Mouse (Mus musculus) C3H10T1/2 (cell line): ENCODE measurements around the gene Shmt1. TPM values are rescaled to one million over a fixed set of nuclear protein-coding genes. Genes with fewer than 3 reads are reported as not detected.

ENCODE experiments used
- polyA plus RNA-seq, 2 experiments: library from polyadenylated mRNA; unstranded; fragments of >200 nt; fragmentation: generic; extraction: Trizol; gene quantifications; one replicate each; pipeline ENCODE4 v1.2.1; 2012; ENCODE audit warnings: missing spikeins in 2 of 2

Shmt1 gene
- 10 to 100 TPM in 1 of 2 experiments, 1 to 10 TPM in 1; 5.5 to 31.4 TPM for polyA plus RNA-seq

DNA sequence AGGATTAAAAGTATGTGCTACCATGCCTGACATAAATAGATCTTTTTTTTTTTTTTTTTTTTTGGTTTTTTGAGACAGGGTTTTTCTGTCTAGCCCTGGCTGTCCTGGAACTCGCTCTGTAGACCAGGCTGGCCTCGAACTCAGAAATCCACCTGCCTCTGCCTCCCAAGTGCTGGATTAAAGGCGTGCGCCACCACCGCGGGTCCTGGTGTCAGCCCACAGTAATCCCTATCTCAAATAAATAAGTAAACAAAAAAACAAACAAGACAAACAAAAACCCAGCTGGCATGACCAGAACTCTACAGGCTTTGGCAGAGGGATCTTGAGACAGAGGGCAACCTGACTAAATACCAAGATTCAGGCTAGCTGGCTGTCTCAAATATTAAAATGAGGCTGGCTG is at the start of gene Shmt1:
Gene Shmt1, minus strand, starts transcription at position 101 of the 400 bp plus-strand sequence.

DNA sequence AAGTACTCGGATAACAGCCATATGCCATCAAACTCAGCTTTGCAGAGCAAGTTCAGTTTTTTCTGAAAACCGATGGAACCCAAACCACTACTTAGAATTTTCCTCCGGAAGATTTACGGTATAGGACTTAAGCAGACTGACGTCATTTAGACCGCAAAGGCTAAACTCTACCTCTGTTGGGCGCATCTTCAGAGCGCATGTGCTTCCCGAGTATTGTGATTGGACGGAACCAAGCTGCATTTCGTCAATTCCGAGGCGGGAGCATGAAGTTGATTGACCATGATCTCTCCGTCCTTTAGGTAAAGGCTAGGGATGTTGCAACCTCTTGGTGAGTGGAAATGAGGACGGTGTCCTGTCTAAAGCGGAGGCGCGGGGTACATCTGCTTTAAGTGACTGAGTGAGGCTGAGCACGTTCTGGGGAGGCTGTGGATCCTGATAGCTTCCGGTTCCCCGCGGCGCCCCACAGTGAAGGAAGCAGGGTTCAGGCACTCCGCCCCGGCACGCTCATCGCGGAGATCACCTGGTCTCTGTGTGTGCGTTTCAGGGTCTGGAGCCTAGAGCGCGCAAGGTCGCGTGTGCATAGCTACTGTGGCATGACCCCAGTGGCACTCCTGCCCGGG is 19.0 kb upstream of the Shmt1 start, which contains the start of gene Dhrs7b:
Gene Dhrs7b, plus strand, starts transcription at position 199 of the 620 bp plus-strand sequence.

DNA sequence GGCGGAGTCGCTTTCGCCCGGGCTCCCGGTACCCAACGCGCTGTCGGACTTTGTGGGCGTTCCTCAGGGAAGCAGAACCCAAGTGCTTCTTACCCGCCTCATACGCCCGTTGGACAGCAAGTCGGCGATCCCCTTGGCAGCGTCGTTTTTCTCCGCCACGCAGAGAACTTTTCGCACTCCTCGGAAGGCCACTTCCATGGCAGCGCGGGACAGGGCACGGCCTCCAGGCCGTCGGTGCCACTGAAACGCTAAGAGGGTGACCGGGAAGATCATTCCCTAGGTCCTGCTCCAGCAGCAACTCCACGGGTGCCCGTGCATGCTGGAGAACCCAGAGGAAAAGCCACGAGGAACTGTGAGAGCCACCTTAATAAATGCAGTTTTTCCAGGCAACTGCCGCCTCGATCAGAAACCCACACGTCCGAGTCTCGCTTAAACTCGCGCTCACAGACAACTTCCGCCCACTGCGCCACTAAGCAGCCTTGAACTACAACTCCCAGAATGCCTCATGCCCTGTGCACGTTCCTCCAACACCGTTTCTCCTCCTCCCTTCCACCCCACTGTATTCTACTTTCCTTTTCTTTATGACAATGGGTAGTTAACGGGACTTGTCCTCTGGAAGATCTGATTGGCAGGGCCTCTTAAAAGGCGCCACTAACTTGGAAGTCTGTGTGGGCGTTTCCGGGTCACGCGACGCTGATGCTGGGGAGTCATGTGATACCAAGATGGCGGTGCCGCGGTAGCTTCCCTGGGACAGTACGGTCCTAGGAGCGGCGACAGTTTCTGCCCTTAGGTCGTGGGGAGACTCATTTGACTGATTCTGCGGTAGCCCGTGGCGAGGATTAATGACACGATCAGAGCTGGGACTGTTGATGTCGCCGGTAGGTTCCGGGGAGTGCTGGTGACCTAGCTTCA is 34.4 kb downstream of the Shmt1 start, which contains the start of the genes Top3a and Smcr8:
Gene Top3a, minus strand, starts transcription at position 537 of the 912 bp plus-strand sequence.
Gene Smcr8, plus strand, starts transcription at position 696 of the 912 bp plus-strand sequence.

Other genes with a start within 250 kb of the Shmt1 start
- 10 to 100 TPM; 17.3 to 50.5 TPM for gene Llgl1, start 112.0 kb downstream of the Shmt1 start, polyA plus RNA-seq
- gene Flii, start 84.5 kb downstream of the Shmt1 start, polyA plus RNA-seq = 100 to 1,000 TPM; 211 to 261 TPM
- gene Mief2, start 83.3 kb downstream of the Shmt1 start, polyA plus RNA-seq = 10 to 100 TPM in 1 of 2 experiments, 1 to 10 TPM in 1; 8.7 to 17.1 TPM
- 1 to 10 TPM; 3.2 to 6.6 TPM for gene Top3a, start 34.4 kb downstream of the Shmt1 start, polyA plus RNA-seq
- 1 to 10 TPM; 1.1 to 5.6 TPM for gene Smcr8, start 34.2 kb downstream of the Shmt1 start, polyA plus RNA-seq
- gene Dhrs7b, start 18.9 kb upstream of the Shmt1 start, polyA plus RNA-seq = 10 to 100 TPM; 47.5 to 50.5 TPM
- gene Tmem11, start 67.6 kb upstream of the Shmt1 start, polyA plus RNA-seq = 10 to 100 TPM; 47.4 to 52.3 TPM
- 10 to 100 TPM in 1 of 2 experiments, 1 to 10 TPM in 1; 3.7 to 30.6 TPM for gene Natd1, start 103.0 kb upstream of the Shmt1 start, polyA plus RNA-seq
- gene Map2k3, start 120.3 kb upstream of the Shmt1 start, polyA plus RNA-seq = 100 to 1,000 TPM in 1 of 2 experiments, 10 to 100 TPM in 1; 95.4 to 113 TPM
- under 1 TPM; 0.06 to 0.07 TPM for gene Kcnj12, start 210.8 kb upstream of the Shmt1 start, polyA plus RNA-seq